12 mouse cellular contexts compared by ENCODE assay signal in genomic region chr2:33345475-33345874, GRCm38 (mm10). TPM values are rescaled to one million over a fixed set of nuclear protein-coding genes. Genes with fewer than 3 reads are reported as not detected.
A peak's percentile ranks its signal among the peaks of the same experiment; 100 is the strongest.
DNase-seq lines count a peak whose midpoint lies in the region; ATAC-seq and TF ChIP-seq lines count a peak whose summit lies in the region.
"Had no signal": no experiment of that assay in that cellular context is flagged by ENCODE, and none has a peak within 500 bp of the region (broad histone marks: within the 10 kb centered on the region; RNA-seq: fewer than 3 reads in every experiment).

No protein-coding gene starts in this region.

- peak overlapping the region; percentile 60 for H3K27ac ChIP-seq in heart, embryonic 12.5 days (ENCODE audit: poor library complexity, severe bottlenecking)
- H3K27ac ChIP-seq in midbrain, embryonic 14.5 days (replicated peaks; ENCODE audit: low read depth, low read length): 0 out of 2 replicates have a peak overlapping the region, but pooled peaks have one; percentile 9
- no peak overlapping the region for H3K27ac ChIP-seq in midbrain, embryonic 11.5 days (ENCODE audit: low read depth, low read length)
- 0 out of 2 replicates have a peak overlapping the region, but pooled peaks have one; percentile 39 for H3K27ac ChIP-seq in heart, postnatal 0 days (ENCODE audit: low read depth)
- H3K27ac ChIP-seq in stomach, embryonic 16.5 days (ENCODE audit: low read length): peak overlapping the region; percentile 51; the same call in 1 of the 2 replicates
- H3K27ac ChIP-seq: liver, embryonic 13.5 days; neural tube, embryonic 12.5 days had no signal

- no peak overlapping the region for H3K4me2 ChIP-seq in heart, embryonic 12.5 days
- H3K4me2 ChIP-seq in midbrain, embryonic 14.5 days (ENCODE audit: low read length): no peak overlapping the region
- H3K4me2 ChIP-seq in midbrain, embryonic 11.5 days: no peak overlapping the region
- H3K4me2 ChIP-seq in heart, postnatal 0 days (ENCODE audit: low read depth, low read length): no peak overlapping the region
- H3K4me2 ChIP-seq in stomach, embryonic 16.5 days (ENCODE audit: low read depth, low read length): no peak overlapping the region
- H3K4me2 ChIP-seq: liver, embryonic 13.5 days; neural tube, embryonic 12.5 days had no signal

- no peak for TF ChIP-seq EP300 in heart, postnatal 0 days (IDR thresholded peaks at IDR 0.05; ENCODE audit: low read depth)

- 0 out of 2 replicates have a peak, but pooled peaks have one; percentile 19 for ATAC-seq in heart, embryonic 12.5 days (ENCODE audit: insufficient number of reproducible peaks, low FRiP score)
- ATAC-seq in midbrain, embryonic 14.5 days (ENCODE audit: low FRiP score, low TSS enrichment): no peak
- ATAC-seq in midbrain, embryonic 11.5 days (ENCODE audit: low FRiP score): no peak
- ATAC-seq in heart, postnatal 0 days (ENCODE audit: insufficient read depth, low read depth): 0 out of 2 replicates have a peak, but pooled peaks have one; percentile 21
- ATAC-seq in stomach, embryonic 16.5 days (ENCODE audit: insufficient read depth, low FRiP score): peak; percentile 38; the same call in 1 of the 2 replicates
- ATAC-seq in inflammation-experienced regulatory T-cells, adult 6 months: no peak

- no peak for DNase-seq in heart, adult 8-10 months (ENCODE audit: low spot score)
- DNase-seq in midbrain, embryonic 14.5 days: no peak
- no peak for DNase-seq in midbrain, embryonic 11.5 days (ENCODE audit: low spot score, missing footprints)
- no peak for DNase-seq in heart, postnatal 0 days (ENCODE audit: low spot score)
- no peak for DNase-seq in kidney, adult 9 months
- DNase-seq: kidney, adult 11 months; liver, embryonic 13.5 days; thymus, adult 2 months had no signal

- 21% methylated on average over 6 of the region's 6 CpGs for WGBS in heart, embryonic 12.5 days
- 51% methylated on average over 6 of the region's 6 CpGs for WGBS in midbrain, embryonic 14.5 days
- 66% methylated on average over 6 of the region's 6 CpGs for WGBS in midbrain, embryonic 11.5 days
- 23% methylated on average over 6 of the region's 6 CpGs for WGBS in heart, postnatal 0 days
- WGBS in stomach, embryonic 16.5 days: 27% methylated on average over 6 of the region's 6 CpGs

- H3K4me3 ChIP-seq in heart, embryonic 12.5 days: no peak overlapping the region
- H3K4me3 ChIP-seq in midbrain, embryonic 14.5 days (replicated peaks; ENCODE audit: low read depth, low read length): no peak overlapping the region
- H3K4me3 ChIP-seq in midbrain, embryonic 11.5 days (ENCODE audit: low read depth, low read length): no peak overlapping the region
- no peak overlapping the region for H3K4me3 ChIP-seq in heart, postnatal 0 days (ENCODE audit: low read depth, low read length)
- no peak overlapping the region for H3K4me3 ChIP-seq in stomach, embryonic 16.5 days (replicated peaks; ENCODE audit: low read length)
- H3K4me3 ChIP-seq: liver, embryonic 13.5 days; neural tube, embryonic 12.5 days had no signal

- H3K9me3 ChIP-seq in heart, embryonic 12.5 days (replicated peaks): no peaks in the 10 kb centered on the region
- no peaks in the 10 kb centered on the region for H3K9me3 ChIP-seq in midbrain, embryonic 14.5 days (ENCODE audit: control insufficient read depth, low read length)
- H3K9me3 ChIP-seq in midbrain, embryonic 11.5 days (ENCODE audit: control insufficient read depth, low read length): no peaks in the 10 kb centered on the region
- H3K9me3 ChIP-seq in heart, postnatal 0 days (replicated peaks; ENCODE audit: control insufficient read depth, low read length): no peaks in the 10 kb centered on the region
- no peaks in the 10 kb centered on the region for H3K9me3 ChIP-seq in stomach, embryonic 16.5 days (replicated peaks; ENCODE audit: control insufficient read depth, low read length)
- H3K9me3 ChIP-seq: liver, embryonic 13.5 days; neural tube, embryonic 12.5 days had no signal

- H3K4me1 ChIP-seq in heart, embryonic 12.5 days (replicated peaks): peaks cover 52% of the 10 kb centered on the region
- no peaks in the 10 kb centered on the region; the same call in 1 of the 2 replicates for H3K4me1 ChIP-seq in midbrain, embryonic 14.5 days (ENCODE audit: control insufficient read depth, insufficient read depth, low read length)
- peaks cover 10% of the 10 kb centered on the region for H3K4me1 ChIP-seq in midbrain, embryonic 11.5 days (ENCODE audit: control insufficient read depth, insufficient read depth, low read length)
- peaks cover 16% of the 10 kb centered on the region for H3K4me1 ChIP-seq in heart, postnatal 0 days (ENCODE audit: control insufficient read depth, insufficient read depth)
- H3K4me1 ChIP-seq in stomach, embryonic 16.5 days (ENCODE audit: control insufficient read depth, insufficient read depth, low read length): peaks cover 12% of the 10 kb centered on the region
- H3K4me1 ChIP-seq: liver, embryonic 13.5 days had no signal

- no peaks in the 10 kb centered on the region for H3K27me3 ChIP-seq in heart, embryonic 12.5 days (replicated peaks)
- no peaks in the 10 kb centered on the region for H3K27me3 ChIP-seq in midbrain, embryonic 14.5 days (ENCODE audit: control insufficient read depth, insufficient read depth, low read length)
- H3K27me3 ChIP-seq in midbrain, embryonic 11.5 days (ENCODE audit: control insufficient read depth, insufficient read depth, low read length): no peaks in the 10 kb centered on the region
- no peaks in the 10 kb centered on the region for H3K27me3 ChIP-seq in heart, postnatal 0 days (ENCODE audit: control insufficient read depth, insufficient read depth, low read length)
- no peaks in the 10 kb centered on the region for H3K27me3 ChIP-seq in stomach, embryonic 16.5 days (ENCODE audit: control insufficient read depth, insufficient read depth, low read length)
- H3K27me3 ChIP-seq: liver, embryonic 13.5 days; neural tube, embryonic 12.5 days had no signal

- no peak for TF ChIP-seq CTCF in heart, postnatal 0 days (IDR thresholded peaks at IDR 0.05; ENCODE audit: low read depth)

- no peak overlapping the region for H3K9ac ChIP-seq in heart, embryonic 12.5 days
- no peak overlapping the region for H3K9ac ChIP-seq in midbrain, embryonic 14.5 days (replicated peaks; ENCODE audit: low read length)
- no peak overlapping the region for H3K9ac ChIP-seq in midbrain, embryonic 11.5 days (ENCODE audit: low read length)
- no peak overlapping the region for H3K9ac ChIP-seq in heart, postnatal 0 days (replicated peaks; ENCODE audit: low read depth, low read length)
- H3K9ac ChIP-seq in stomach, embryonic 16.5 days (ENCODE audit: low read length): peak overlapping the region; percentile 14; the same call in 1 of the 2 replicates
- H3K9ac ChIP-seq: liver, embryonic 13.5 days; neural tube, embryonic 12.5 days had no signal

- no peaks in the 10 kb centered on the region for H3K36me3 ChIP-seq in heart, embryonic 12.5 days
- no peaks in the 10 kb centered on the region for H3K36me3 ChIP-seq in midbrain, embryonic 14.5 days (ENCODE audit: control insufficient read depth, insufficient read depth, low read length)
- H3K36me3 ChIP-seq in midbrain, embryonic 11.5 days (ENCODE audit: control insufficient read depth, insufficient read depth, low read length): no peaks in the 10 kb centered on the region; the same call in 1 of the 2 replicates
- H3K36me3 ChIP-seq in heart, postnatal 0 days (replicated peaks; ENCODE audit: control insufficient read depth, insufficient read depth, low read length): no peaks in the 10 kb centered on the region
- no peaks in the 10 kb centered on the region for H3K36me3 ChIP-seq in stomach, embryonic 16.5 days (ENCODE audit: control insufficient read depth, insufficient read depth, low read length)
- H3K36me3 ChIP-seq: liver, embryonic 13.5 days had no signal

RNA-seq across cellular contexts. Expression of gene Ralgps1, which starts 25.8 kb away (rescaled TPM):
- 5.4 and 6.3 TPM in 2 replicates for polyA plus RNA-seq in heart, embryonic 12.5 days (2016; fragmentation: Nextera tagmentation; extraction: Ambion mirVana)
- total RNA-seq in heart, adult 8-10 months (2022): 1 to 10 TPM; 6.2 to 7.0 (median 6.4) TPM
- 41.1 and 58.8 TPM in 2 replicates for polyA plus RNA-seq in midbrain, embryonic 14.5 days (2014; fragmentation: Nextera tagmentation; extraction: Ambion mirVana)
- 13.5 and 13.8 TPM in 2 replicates for polyA plus RNA-seq in midbrain, embryonic 11.5 days (2014; fragmentation: Nextera tagmentation; extraction: Ambion mirVana)
- total RNA-seq in heart, postnatal 0 days (2014; rRNA removed; ENCODE audit: low replicate concordance): 3.4 and 6.9 TPM in 2 replicates
- 2.7 and 3.2 TPM in 2 replicates for polyA plus RNA-seq in heart, postnatal 0 days (2015; fragmentation: Nextera tagmentation; extraction: Ambion mirVana)
- polyA plus RNA-seq in stomach, embryonic 16.5 days (2015; fragmentation: Nextera tagmentation; extraction: Ambion mirVana): 7.9 and 8.0 TPM in 2 replicates
- polyA plus RNA-seq in inflammation-experienced regulatory T-cells, adult 6 months (2017; shearing (Covaris generic)): 10 to 100 TPM in 1 of 3 experiments, 1 to 10 TPM in 2; 5.2 to 14.8 (median 7.4) TPM

Comparison
In these comparisons a context has a peak if more than half of its experiments do, and no peak if none do; other contexts are left out.
1. ATAC-seq: peak in heart, embryonic 12.5 days (single experiment), heart, postnatal 0 days (single experiment) and stomach, embryonic 16.5 days (single experiment); none in midbrain, embryonic 14.5 days (single experiment), midbrain, embryonic 11.5 days (single experiment) and inflammation-experienced regulatory T-cells, adult 6 months (single experiment).